Mouse (Mus musculus): ENCODE measurements around the gene Mfsd5. TPM values are rescaled to one million over a fixed set of nuclear protein-coding genes. Genes with fewer than 3 reads are reported as not detected.

Mfsd5 gene
- polyA plus RNA-seq, 1 experiment from 2014 or later, result 63.1 TPM

DNA sequence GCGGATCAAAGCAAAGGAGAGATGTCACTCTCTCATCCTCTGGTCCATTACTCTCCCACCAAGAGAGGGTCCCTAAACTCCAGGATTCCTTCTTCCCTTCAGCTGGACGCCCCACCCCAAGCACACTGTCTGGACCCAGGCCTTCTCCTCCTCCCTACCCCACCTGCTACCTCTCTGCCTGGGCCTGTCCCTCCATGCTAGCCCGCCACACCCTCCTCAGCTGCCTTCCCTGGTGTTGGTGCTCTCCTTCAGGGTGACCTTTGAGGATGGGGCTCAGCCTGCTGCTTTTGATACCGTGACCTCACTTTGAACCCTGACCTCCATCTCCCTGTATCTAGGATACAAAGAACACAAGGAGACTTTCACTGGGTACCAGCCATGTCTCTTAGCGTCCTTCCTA lies 28.7 kb upstream of the Mfsd5 start:
- peak overlapping the region; percentile 99; the same call in 1 of the 2 replicates for H3K27ac ChIP-seq (ENCODE audit: low read length)
- no peak overlapping the region for H3K4me3 ChIP-seq (ENCODE audit: low read depth, low read length)
- H3K4me1 ChIP-seq (ENCODE audit: control insufficient read depth, insufficient read depth, low read length), result peaks cover 29% of the 10 kb centered on the region
- no peaks in the 10 kb centered on the region for H3K27me3 ChIP-seq (ENCODE audit: control insufficient read depth, insufficient read depth, low read length)
- H3K9ac ChIP-seq (replicated peaks; ENCODE audit: low read depth, low read length), result no peak overlapping the region
- ATAC-seq (ENCODE audit: insufficient number of reproducible peaks, insufficient read depth, low FRiP score, low read depth), result no peak
- H3K4me2 ChIP-seq (replicated peaks; ENCODE audit: low read depth, low read length), result no peak overlapping the region
- H3K36me3 ChIP-seq (ENCODE audit: control insufficient read depth, insufficient read depth, low read length), result peaks cover 5% of the 10 kb centered on the region; the same call in 1 of the 2 replicates
- 58% methylated on average over 5 of the region's 5 CpGs for WGBS
- no peaks in the 10 kb centered on the region for H3K9me3 ChIP-seq (ENCODE audit: control insufficient read depth, low read depth, low read length)

DNA sequence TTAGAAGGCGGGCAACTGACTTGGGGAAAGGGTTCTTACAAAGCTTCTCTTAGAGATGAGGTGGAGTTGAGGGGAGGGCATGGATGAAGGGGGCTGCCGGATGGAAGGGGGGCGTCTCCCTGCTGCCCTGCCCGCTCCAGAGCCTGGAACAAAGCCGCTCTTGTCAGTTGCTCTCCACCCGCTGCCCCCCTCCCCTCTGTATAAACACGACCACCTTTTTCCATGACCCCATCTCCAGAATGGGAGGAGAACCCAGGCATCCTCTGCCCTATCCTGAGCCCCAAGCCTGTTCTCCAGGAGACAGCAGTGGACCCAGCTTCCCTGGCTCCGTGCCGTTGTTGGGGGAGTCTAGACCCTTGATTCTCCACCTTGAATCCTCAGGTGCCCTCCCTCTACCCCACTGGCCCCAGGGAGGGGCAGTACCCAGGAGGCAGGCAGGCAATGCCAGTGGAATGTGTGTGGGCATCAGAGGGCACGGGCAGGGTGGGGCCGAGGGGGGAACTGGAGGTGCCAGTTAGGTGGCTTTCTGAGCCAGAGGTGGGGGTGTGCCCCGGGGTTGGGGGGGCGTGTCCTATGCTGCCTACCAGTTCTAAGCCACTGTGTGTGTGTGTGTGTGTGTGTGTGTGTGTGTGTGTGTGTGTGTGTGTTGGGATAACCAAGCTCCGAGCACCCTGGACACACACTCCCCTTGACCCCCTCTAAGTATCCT lies 23.6 kb upstream of the Mfsd5 start:
- Histone ChIP-seq H3K36me3 (ENCODE audit: control insufficient read depth, insufficient read depth, low read length) (peaks cover 5% of the 10 kb centered on the region; the same call in 1 of the 2 replicates), H3K27me3 (ENCODE audit: control insufficient read depth, insufficient read depth, low read length) (no peaks in the 10 kb centered on the region), H3K4me2 (replicated peaks; ENCODE audit: low read depth, low read length) (peak overlapping the region; percentile 76), H3K4me3 (ENCODE audit: low read depth, low read length) (peak overlapping the region; percentile 17; the same call in 1 of the 2 replicates), H3K9me3 (ENCODE audit: control insufficient read depth, low read depth, low read length) (no peaks in the 10 kb centered on the region), H3K4me1 (ENCODE audit: control insufficient read depth, insufficient read depth, low read length) (peaks cover 31% of the 10 kb centered on the region), H3K9ac (replicated peaks; ENCODE audit: low read depth, low read length) (no peak overlapping the region; the same call in 1 of the 2 replicates), H3K27ac (ENCODE audit: low read length) (peak overlapping the region; percentile 83; the same call in 1 of the 2 replicates)
- 47% methylated on average over 14 of the region's 14 CpGs for WGBS
- no peak for ATAC-seq (ENCODE audit: insufficient number of reproducible peaks, insufficient read depth, low FRiP score, low read depth)

DNA sequence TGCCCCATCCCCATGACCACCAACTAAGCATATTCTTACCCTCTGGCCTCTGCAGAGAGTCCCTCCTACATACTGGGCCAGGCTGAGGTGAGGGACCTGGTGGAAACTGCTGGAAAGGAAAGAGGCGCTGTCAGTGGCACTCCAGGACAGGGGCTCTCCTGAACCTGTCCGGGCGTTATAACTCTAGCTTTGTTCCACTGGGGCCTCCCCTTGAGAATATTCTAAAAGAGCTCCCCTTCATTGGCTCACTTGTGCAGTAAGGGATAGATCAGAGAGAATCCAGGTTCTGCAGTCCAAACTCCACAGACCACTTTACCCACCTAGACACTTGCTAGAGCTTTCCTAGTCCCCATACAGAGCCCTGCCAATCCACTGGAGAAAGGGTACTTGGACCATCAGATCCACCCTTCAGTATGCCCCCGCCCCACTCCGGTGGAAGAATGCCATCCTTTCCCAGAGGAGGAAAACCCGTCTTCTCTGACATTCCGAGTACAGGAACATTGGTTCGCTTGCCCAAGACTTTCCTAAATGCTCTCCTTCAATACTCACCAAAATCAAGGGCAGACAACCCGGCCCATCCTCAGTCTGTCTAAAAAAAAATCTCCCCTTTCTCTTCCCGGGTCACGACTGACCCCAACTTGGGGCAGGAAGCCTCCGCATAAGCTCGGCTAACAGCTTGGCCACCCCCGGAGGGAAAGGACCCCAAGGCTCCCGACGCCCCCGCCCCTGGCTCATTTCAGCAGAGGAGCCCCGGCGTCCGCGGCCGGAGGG lies 22.6 kb upstream of the Mfsd5 start:
- 10% methylated on average over 22 of the region's 22 CpGs for WGBS
- peak overlapping the region; percentile 83 for H3K27ac ChIP-seq (ENCODE audit: low read length)

DNA sequence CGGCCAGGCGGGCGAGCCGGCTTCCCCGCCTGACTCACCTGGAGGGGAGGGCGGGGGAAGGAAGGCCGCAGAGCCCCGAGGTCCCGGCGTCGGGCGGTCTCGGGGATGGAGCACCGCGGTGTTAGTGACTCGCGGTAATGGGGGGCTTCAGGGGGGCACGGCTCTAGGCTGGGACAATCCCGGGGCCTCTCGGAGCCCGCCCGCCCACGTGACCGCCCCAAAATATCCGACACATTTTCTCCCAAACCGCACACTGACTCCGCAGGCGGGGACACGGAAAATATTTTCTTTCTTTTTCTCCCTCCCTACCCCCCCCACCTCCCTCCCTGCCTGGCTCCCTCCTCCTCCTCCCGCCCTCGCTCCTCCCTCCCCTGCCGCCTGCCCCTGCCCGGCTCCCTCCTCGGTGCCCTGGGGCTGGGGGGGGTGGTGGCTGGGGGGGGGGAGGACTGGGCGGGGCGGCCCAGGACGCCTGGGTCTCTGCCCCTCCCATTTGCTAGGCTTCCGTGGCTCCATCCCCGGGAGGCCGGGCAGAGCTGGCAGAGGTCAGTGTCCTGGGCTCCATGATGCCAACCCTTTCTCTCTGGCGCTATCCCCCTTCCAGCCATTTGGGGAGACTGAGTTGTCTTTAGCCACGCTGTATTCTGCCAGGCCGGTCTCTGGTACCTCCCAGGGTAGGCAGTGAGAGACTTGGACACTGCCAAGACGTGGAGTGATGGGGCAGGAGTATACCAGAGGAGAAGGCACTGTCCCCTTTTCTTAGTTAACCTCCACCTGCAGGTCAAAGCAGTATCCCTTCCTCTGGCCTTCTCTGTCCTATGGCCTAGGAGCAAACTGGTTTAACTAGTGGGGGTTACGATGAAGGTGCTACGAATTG lies 21.8 kb upstream of the Mfsd5 start, which contains the start of gene Rarg:
Rarg (minus strand) TSS at position 316 of the 874 bp plus-strand sequence.
- Histone ChIP-seq H3K27me3 (ENCODE audit: control insufficient read depth, insufficient read depth, low read length) (no peaks in the 10 kb centered on the region), H3K9ac (replicated peaks; ENCODE audit: low read depth, low read length) (peak within 1 kb of the TSS; percentile 43), H3K4me2 (replicated peaks; ENCODE audit: low read depth, low read length) (peak within 1 kb of the TSS; percentile 76), H3K36me3 (ENCODE audit: control insufficient read depth, insufficient read depth, low read length) (peaks cover 3% of the 10 kb centered on the region; the same call in 1 of the 2 replicates), H3K9me3 (ENCODE audit: control insufficient read depth, low read depth, low read length) (no peaks in the 10 kb centered on the region), H3K4me3 (ENCODE audit: low read depth, low read length) (peak within 1 kb of the TSS; percentile 64), H3K4me1 (ENCODE audit: control insufficient read depth, insufficient read depth, low read length) (peaks cover 30% of the 10 kb centered on the region), H3K27ac (ENCODE audit: low read length) (peak within 1 kb of the TSS; percentile 83)
- 3% methylated on average over 29 of the region's 46 CpGs for WGBS
- peak; percentile 53; the same call in 1 of the 2 replicates for ATAC-seq (ENCODE audit: insufficient number of reproducible peaks, insufficient read depth, low FRiP score, low read depth)

More for the DNA sequence above, 22.6 kb upstream of the Mfsd5 start:
- ATAC-seq (ENCODE audit: insufficient number of reproducible peaks, insufficient read depth, low FRiP score, low read depth), result no peak
- peak overlapping the region; percentile 64 for H3K4me3 ChIP-seq (ENCODE audit: low read depth, low read length)
- no peaks in the 10 kb centered on the region for H3K9me3 ChIP-seq (ENCODE audit: control insufficient read depth, low read depth, low read length)
- H3K4me2 ChIP-seq (replicated peaks; ENCODE audit: low read depth, low read length), result peak overlapping the region; percentile 76
- peaks cover 5% of the 10 kb centered on the region; the same call in 1 of the 2 replicates for H3K36me3 ChIP-seq (ENCODE audit: control insufficient read depth, insufficient read depth, low read length)
- H3K9ac ChIP-seq (replicated peaks; ENCODE audit: low read depth, low read length), result peak overlapping the region; percentile 43
- H3K4me1 ChIP-seq (ENCODE audit: control insufficient read depth, insufficient read depth, low read length), result peaks cover 30% of the 10 kb centered on the region
- H3K27me3 ChIP-seq (ENCODE audit: control insufficient read depth, insufficient read depth, low read length), result no peaks in the 10 kb centered on the region

DNA sequence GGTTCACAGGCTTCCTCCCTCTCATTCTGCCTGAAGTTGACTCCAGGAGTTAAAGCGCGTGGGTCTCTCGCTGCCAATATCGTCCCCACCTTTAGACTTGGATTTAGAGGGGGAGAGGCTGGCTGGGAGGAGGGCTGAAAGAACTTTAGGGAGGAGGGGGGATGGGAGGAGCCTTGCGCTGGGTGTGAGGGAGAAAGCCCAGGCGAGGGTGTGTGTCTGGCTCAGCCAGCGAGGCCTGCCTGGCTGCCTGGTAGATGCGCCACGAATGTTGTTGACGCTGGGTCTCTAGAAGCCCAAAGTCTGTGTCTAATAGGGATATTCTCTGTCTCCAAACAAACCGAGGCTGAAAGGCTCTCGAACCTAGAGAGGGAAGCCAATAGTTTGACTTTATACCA lies 21.2 kb upstream of the Mfsd5 start:
- H3K27ac ChIP-seq (ENCODE audit: low read length), result peak overlapping the region; percentile 69
- H3K4me1 ChIP-seq (ENCODE audit: control insufficient read depth, insufficient read depth, low read length), result peaks cover 30% of the 10 kb centered on the region
- WGBS, result 9% methylated on average over 12 of the region's 12 CpGs
- no peaks in the 10 kb centered on the region for H3K27me3 ChIP-seq (ENCODE audit: control insufficient read depth, insufficient read depth, low read length)
- no peaks in the 10 kb centered on the region for H3K36me3 ChIP-seq (ENCODE audit: control insufficient read depth, insufficient read depth, low read length)
- H3K9ac ChIP-seq (replicated peaks; ENCODE audit: low read depth, low read length), result no peak overlapping the region; the same call in 1 of the 2 replicates
- H3K4me3 ChIP-seq (ENCODE audit: low read depth, low read length), result peak overlapping the region; percentile 64
- no peaks in the 10 kb centered on the region for H3K9me3 ChIP-seq (ENCODE audit: control insufficient read depth, low read depth, low read length)
- peak; percentile 36 for ATAC-seq (ENCODE audit: insufficient number of reproducible peaks, insufficient read depth, low FRiP score, low read depth)
- peak overlapping the region; percentile 76 for H3K4me2 ChIP-seq (replicated peaks; ENCODE audit: low read depth, low read length)

DNA sequence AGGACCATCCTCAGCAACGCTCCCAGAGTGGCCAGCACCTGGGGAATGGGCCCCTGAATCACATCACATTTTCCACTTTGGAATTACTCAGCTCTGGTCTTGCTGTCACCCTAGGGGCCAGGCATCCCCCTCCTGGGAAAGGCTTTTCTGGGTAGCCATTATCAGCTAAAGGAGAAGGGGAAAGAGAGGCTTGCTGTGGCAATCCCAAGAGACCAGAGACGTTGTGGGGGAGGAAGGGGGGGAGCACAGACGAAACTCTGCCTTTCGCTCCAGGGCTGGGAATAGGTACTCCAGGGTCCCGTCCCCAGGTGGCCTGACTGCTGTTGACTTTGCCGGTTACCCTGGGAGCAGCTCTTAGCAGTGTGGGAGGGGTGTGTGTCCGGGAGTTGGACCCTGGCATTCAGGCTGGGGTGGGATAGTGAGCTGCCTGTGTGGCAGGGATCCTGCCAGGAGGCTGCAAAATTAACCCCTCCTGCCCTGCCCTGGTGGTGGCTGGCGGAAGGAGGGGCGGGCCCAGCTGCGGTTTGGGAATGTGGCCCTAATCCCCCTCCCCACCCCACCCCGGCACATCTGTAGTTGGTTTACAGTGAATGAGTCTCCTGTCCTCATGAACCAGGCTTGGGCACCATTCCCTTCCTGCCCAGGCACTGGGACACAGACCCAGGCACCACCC lies 20.5 kb upstream of the Mfsd5 start:
- H3K9ac ChIP-seq (replicated peaks; ENCODE audit: low read depth, low read length), result no peak overlapping the region
- peak overlapping the region; percentile 76 for H3K4me2 ChIP-seq (replicated peaks; ENCODE audit: low read depth, low read length)

DNA sequence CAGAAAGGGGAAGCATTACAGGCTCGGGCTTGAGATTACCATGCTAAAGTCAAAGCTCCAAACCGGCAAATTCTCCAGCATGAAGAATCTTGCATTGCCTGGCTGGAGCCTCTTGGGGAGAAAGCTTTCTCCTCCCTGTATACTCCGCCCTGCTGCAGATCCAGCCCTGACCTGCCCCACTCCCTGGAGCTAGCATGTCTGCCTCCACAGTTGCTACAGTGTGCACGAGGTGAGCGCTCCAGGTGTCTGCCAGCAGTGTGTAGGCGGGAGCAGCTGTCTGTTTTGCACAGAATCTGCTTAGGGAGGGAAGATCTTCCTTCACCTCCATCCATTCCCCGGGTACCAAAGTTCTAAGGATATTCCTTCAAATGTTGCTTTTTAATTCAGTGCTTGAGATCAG lies 16.7 kb upstream of the Mfsd5 start:
- no peak for ATAC-seq (ENCODE audit: insufficient number of reproducible peaks, insufficient read depth, low FRiP score, low read depth)
- Histone ChIP-seq H3K9me3 (ENCODE audit: control insufficient read depth, low read depth, low read length) (no peaks in the 10 kb centered on the region), H3K36me3 (ENCODE audit: control insufficient read depth, insufficient read depth, low read length) (no peaks in the 10 kb centered on the region), H3K4me1 (ENCODE audit: control insufficient read depth, insufficient read depth, low read length) (peaks cover 18% of the 10 kb centered on the region), H3K4me3 (ENCODE audit: low read depth, low read length) (no peak overlapping the region), H3K9ac (replicated peaks; ENCODE audit: low read depth, low read length) (no peak overlapping the region), H3K4me2 (replicated peaks; ENCODE audit: low read depth, low read length) (no peak overlapping the region), H3K27ac (ENCODE audit: low read length) (peak overlapping the region; percentile 40; the same call in 1 of the 2 replicates), H3K27me3 (ENCODE audit: control insufficient read depth, insufficient read depth, low read length) (no peaks in the 10 kb centered on the region)
- WGBS, result 41% methylated on average over 7 of the region's 7 CpGs

More for the DNA sequence above, 20.5 kb upstream of the Mfsd5 start:
- no peaks in the 10 kb centered on the region for H3K36me3 ChIP-seq (ENCODE audit: control insufficient read depth, insufficient read depth, low read length)
- H3K27ac ChIP-seq (ENCODE audit: low read length), result peak overlapping the region; percentile 69
- H3K27me3 ChIP-seq (ENCODE audit: control insufficient read depth, insufficient read depth, low read length), result no peaks in the 10 kb centered on the region
- H3K9me3 ChIP-seq (ENCODE audit: control insufficient read depth, low read depth, low read length), result no peaks in the 10 kb centered on the region
- no peak overlapping the region; the same call in 1 of the 2 replicates for H3K4me3 ChIP-seq (ENCODE audit: low read depth, low read length)
- H3K4me1 ChIP-seq (ENCODE audit: control insufficient read depth, insufficient read depth, low read length), result peaks cover 30% of the 10 kb centered on the region
- 26% methylated on average over 11 of the region's 11 CpGs for WGBS
- 0 out of 2 replicates have a peak, but pooled peaks have one; percentile 46 for ATAC-seq (ENCODE audit: insufficient number of reproducible peaks, insufficient read depth, low FRiP score, low read depth)

All from stomach, embryonic 14.5 days (tissue).